Mouse (Mus musculus) neural tube, embryonic 11.5 days (tissue): Measurements from ENCODE around the gene Stt3a. TPM values are rescaled to one million over a fixed set of nuclear protein-coding genes. Genes with fewer than 3 reads are reported as not detected.

Source experiments
- ATAC-seq: fragments of 200-750 bp; cut with Nextera tagmentation; 2 replicates; pipeline ENCODE4 v1.8.0; 2017; ENCODE audit warnings: moderate number of reproducible peaks, mild to moderate bottlenecking, moderate TSS enrichment, moderate library complexity; ENCODE audit not compliant: insufficient read depth, low FRiP score, low TSS enrichment
- DNase-seq: peaks from one replicate; pipeline ENCODE4 v3.0.0-alpha.2; 2015; ENCODE audit warnings: low spot score
- H3K27ac ChIP-seq: fragments of 300-500 bp; sonication (generic); 2 replicates; pipeline ENCODE4 v1.5.1; 2014; ENCODE audit warnings: low read depth, mild to moderate bottlenecking, low read length
- H3K27me3 ChIP-seq: fragments of 300-500 bp; sonication (generic); 2 replicates; pipeline ENCODE4 v1.6.1; 2014; ENCODE audit warnings: mild to moderate bottlenecking, low read length, mixed read lengths; ENCODE audit not compliant: control insufficient read depth, insufficient read depth
- H3K36me3 ChIP-seq: fragments of 300-500 bp; sonication (generic); 2 replicates; pipeline ENCODE4 v1.6.1; 2014; ENCODE audit warnings: mild to moderate bottlenecking, low read length, moderate library complexity, mixed read lengths; ENCODE audit not compliant: control insufficient read depth, insufficient read depth
- H3K4me1 ChIP-seq: fragments of 300-500 bp; sonication (generic); 2 replicates; pipeline ENCODE4 v1.6.1; 2014; ENCODE audit warnings: low read length, mixed read lengths; ENCODE audit not compliant: control insufficient read depth, insufficient read depth
- H3K4me2 ChIP-seq: fragments of 300-500 bp; sonication (generic); 2 replicates; pipeline ENCODE4 v1.6.1; 2014; ENCODE audit warnings: low read depth, mild to moderate bottlenecking, moderate library complexity
- H3K4me3 ChIP-seq: fragments of 300-500 bp; sonication (generic); 2 replicates; pipeline ENCODE4 v1.5.1; 2014; ENCODE audit warnings: low read depth, low read length
- H3K9ac ChIP-seq: fragments of 300-500 bp; sonication (generic); 2 replicates; pipeline ENCODE4 v1.6.1; 2014; ENCODE audit warnings: mild to moderate bottlenecking, low read length
- H3K9me3 ChIP-seq: fragments of 300-500 bp; sonication (generic); 2 replicates; pipeline ENCODE4 v1.6.1; 2016; ENCODE audit warnings: low read length; ENCODE audit not compliant: control insufficient read depth
- WGBS: fragments of 180-500 bp; shearing (Covaris S2); extraction: QIAGEN DNeasy Blood & Tissue Kit; methylation state at CpG from one replicate; pipeline ENCODE4 v1.1.7; 2014; 5-methylcytosine and 5-hydroxymethylcytosine counted together
- polyA plus RNA-seq: library from polyadenylated mRNA; unstranded; fragments of >200 nt; fragmentation: Nextera tagmentation; extraction: Ambion mirVana; gene quantifications from 2 replicates; pipeline ENCODE4 v1.2.1, GENCODE M21; 2014

Gene Stt3a
- polyA plus RNA-seq, 1 experiment from 2014 or later: 164 TPM

- no peak overlapping the region for H3K9ac ChIP-seq
- DNase-seq: no peak
- 94% methylated on average over 1 of the region's 1 CpGs for WGBS
- no peak overlapping the region for H3K4me3 ChIP-seq
- H3K4me1 ChIP-seq: peaks cover 2% of the 10 kb centered on the region; the same call in 1 of the 2 replicates
- no peak overlapping the region for H3K4me2 ChIP-seq
- H3K9me3 ChIP-seq: no peaks in the 10 kb centered on the region
- no peak for ATAC-seq
- H3K27me3 ChIP-seq: no peaks in the 10 kb centered on the region
- H3K36me3 ChIP-seq: peaks cover 6% of the 10 kb centered on the region; the same call in 1 of the 2 replicates
- no peak overlapping the region for H3K27ac ChIP-seq
Observed at GRCm38 (mm10) chr9:36764378-36764777, 3.1 kb downstream of the Stt3a start.

GRCm38 (mm10) chr9:36727034-36727755, 40.3 kb downstream of the Stt3a start, which contains the start of gene Chek1:
Chek1 (minus strand) TSS chr9:36727065.
- no peaks in the 10 kb centered on the region for H3K9me3 ChIP-seq
- peak within 1 kb of the TSS; percentile 82 for H3K4me2 ChIP-seq
- H3K36me3 ChIP-seq: no peaks in the 10 kb centered on the region; the same call in 1 of the 2 replicates
- peak within 1 kb of the TSS; percentile 86 for H3K27ac ChIP-seq
- H3K4me3 ChIP-seq: peak within 1 kb of the TSS; percentile 68
- H3K9ac ChIP-seq: peak within 1 kb of the TSS; percentile 74
- no peak for ATAC-seq
- H3K4me1 ChIP-seq: 0 out of 2 replicates have a peak, but pooled peaks cover 3% of the 10 kb centered on the region
- 9% methylated on average over 12 of the region's 12 CpGs for WGBS
- no peaks in the 10 kb centered on the region for H3K27me3 ChIP-seq
- DNase-seq: no peak

GRCm38 (mm10) chr9:36726131-36727033, 41.1 kb downstream of the Stt3a start:
- H3K9ac ChIP-seq: peak overlapping the region; percentile 74
- H3K4me2 ChIP-seq: peak overlapping the region; percentile 82
- ATAC-seq: peak; percentile 94
- 0 out of 2 replicates have a peak, but pooled peaks cover 3% of the 10 kb centered on the region for H3K4me1 ChIP-seq
- peak overlapping the region; percentile 68 for H3K4me3 ChIP-seq
- DNase-seq: peak; percentile 94
- no peaks in the 10 kb centered on the region for H3K27me3 ChIP-seq
- no peaks in the 10 kb centered on the region for H3K9me3 ChIP-seq
- H3K36me3 ChIP-seq: no peaks in the 10 kb centered on the region
- WGBS: under 1% methylated on average over 53 of the region's 53 CpGs
- H3K27ac ChIP-seq: peak overlapping the region; percentile 86

DNA sequence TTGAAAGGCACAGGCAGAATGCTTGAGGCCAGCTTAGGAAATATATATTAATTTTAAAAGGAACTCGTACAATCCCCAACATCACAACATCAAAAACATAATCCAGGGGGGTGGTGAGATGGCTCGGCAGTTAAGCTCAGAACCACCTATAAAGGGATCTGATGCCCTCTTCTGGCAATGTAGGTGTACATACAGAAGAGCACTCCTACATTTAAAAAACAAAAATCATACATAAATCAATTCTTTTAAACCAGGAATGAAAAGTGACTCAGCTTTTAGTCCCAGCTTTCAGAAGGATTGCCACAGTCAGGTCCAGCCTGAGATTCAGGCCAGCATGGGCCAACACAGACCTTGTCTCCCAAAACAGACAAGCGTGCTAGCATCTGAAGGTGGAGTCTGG, 50.9 kb downstream of the Stt3a start:
- no peak overlapping the region for H3K4me2 ChIP-seq
- no peak overlapping the region for H3K4me3 ChIP-seq
- no peaks in the 10 kb centered on the region for H3K27me3 ChIP-seq
- H3K9ac ChIP-seq: no peak overlapping the region
- ATAC-seq (no peak), DNase-seq (no peak)
- WGBS: 84% methylated on average over 3 of the region's 3 CpGs
- H3K27ac ChIP-seq: no peak overlapping the region
- H3K4me1 ChIP-seq: no peaks in the 10 kb centered on the region
- H3K9me3 ChIP-seq: no peaks in the 10 kb centered on the region
- peaks cover 4% of the 10 kb centered on the region; the same call in 1 of the 2 replicates for H3K36me3 ChIP-seq

DNA sequence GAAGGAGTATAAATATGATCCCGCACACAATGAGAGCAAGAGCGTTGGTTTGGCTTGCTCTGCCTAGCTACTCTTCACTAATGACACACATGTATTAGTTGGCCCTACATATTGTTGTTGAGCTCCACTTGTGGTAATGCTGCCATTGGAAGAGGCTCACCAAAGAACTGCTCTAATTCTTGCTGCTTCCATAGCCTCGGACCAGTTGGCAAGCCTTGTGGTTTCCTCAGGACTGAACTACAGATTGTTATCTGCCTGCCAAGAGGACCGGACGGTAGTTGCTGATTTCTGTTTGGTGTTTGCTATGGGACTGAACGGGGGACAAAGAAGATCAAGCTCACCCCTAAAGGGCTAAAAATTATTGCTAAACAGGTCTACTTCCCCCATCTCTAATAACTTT, 60.2 kb downstream of the Stt3a start:
- Histone ChIP-seq H3K4me2 (no peak overlapping the region), H3K27me3 (no peaks in the 10 kb centered on the region), H3K9ac (no peak overlapping the region), H3K36me3 (peaks cover 2% of the 10 kb centered on the region; the same call in 1 of the 2 replicates), H3K27ac (no peak overlapping the region), H3K4me1 (no peaks in the 10 kb centered on the region), H3K9me3 (no peaks in the 10 kb centered on the region), H3K4me3 (no peak overlapping the region)
- DNase-seq (no peak), ATAC-seq (no peak)
- 94% methylated on average over 6 of the region's 6 CpGs for whole genome bisulfite sequencing

GRCm38 (mm10) chr9:36705923-36706322, 61.6 kb downstream of the Stt3a start:
- 90% methylated on average over 3 of the region's 3 CpGs for whole genome bisulfite sequencing
- no peak overlapping the region for H3K4me2 ChIP-seq
- no peaks in the 10 kb centered on the region for H3K9me3 ChIP-seq
- no peak overlapping the region for H3K27ac ChIP-seq
- no peaks in the 10 kb centered on the region for H3K4me1 ChIP-seq
- H3K4me3 ChIP-seq: no peak overlapping the region
- H3K27me3 ChIP-seq: no peaks in the 10 kb centered on the region
- no peak for DNase-seq
- peaks cover 2% of the 10 kb centered on the region; the same call in 1 of the 2 replicates for H3K36me3 ChIP-seq
- no peak overlapping the region for H3K9ac ChIP-seq
- ATAC-seq: no peak

- Histone ChIP-seq H3K27me3 (no peaks in the 10 kb centered on the region), H3K27ac (no peak overlapping the region), H3K9ac (no peak overlapping the region), H3K4me2 (no peak overlapping the region), H3K36me3 (no peaks in the 10 kb centered on the region), H3K4me1 (no peaks in the 10 kb centered on the region), H3K9me3 (no peaks in the 10 kb centered on the region), H3K4me3 (no peak overlapping the region)
- 94% methylated on average over 10 of the region's 10 CpGs for WGBS
- DNase-seq (no peak), ATAC-seq (no peak)
Observed at GRCm38 (mm10) chr9:36694276-36694675, 73.2 kb downstream of the Stt3a start.

DNA sequence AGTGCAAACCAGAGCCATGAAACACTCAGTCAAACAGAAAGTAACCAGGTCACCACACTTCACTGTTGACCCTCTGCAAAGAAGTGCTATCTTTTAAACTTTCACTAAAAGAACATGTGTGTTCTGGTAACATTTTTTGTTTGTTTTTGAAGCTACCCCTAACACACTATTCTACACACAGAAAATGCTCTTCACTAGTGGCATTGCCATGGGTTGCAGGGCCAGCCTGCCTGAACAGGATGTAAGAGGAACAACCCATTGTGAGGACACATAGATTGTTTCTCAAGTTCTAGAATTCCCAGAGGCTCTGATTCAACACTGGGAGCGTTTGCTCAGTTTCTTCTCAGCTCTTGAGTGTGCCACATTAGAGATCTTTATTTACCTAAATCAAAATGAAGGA, 74.6 kb downstream of the Stt3a start, which contains the start of gene Acrv1:
Gene Acrv1, plus strand, starts transcription at position 301 of the 400 bp plus-strand sequence.
- Histone ChIP-seq H3K4me1 (no peaks in the 10 kb centered on the region), H3K4me2 (no peak within 1 kb of the TSS), H3K27me3 (no peaks in the 10 kb centered on the region), H3K27ac (no peak within 1 kb of the TSS), H3K36me3 (no peaks in the 10 kb centered on the region), H3K9ac (no peak within 1 kb of the TSS), H3K9me3 (no peaks in the 10 kb centered on the region), H3K4me3 (no peak within 1 kb of the TSS)
- ATAC-seq (no peak), DNase-seq (no peak)
- WGBS: 73% methylated on average over 1 of the region's 1 CpGs
